Mouse (Mus musculus) central nervous system, embryonic 11.5 days (tissue): Measurements from ENCODE around the gene Cd27. TPM values are rescaled to one million over a fixed set of nuclear protein-coding genes. Genes with fewer than 3 reads are reported as not detected.

ENCODE experiments used
- polyA plus RNA-seq: library from polyadenylated mRNA; depleted of rRNA; stranded (reverse); fragments of >200 nt; gene quantifications from 2 replicates; pipeline ENCODE4 v1.2.3, GENCODE M21; 2012; rRNA removed

Gene Cd27
- polyA plus RNA-seq, result 0.18 and 0.21 TPM in 2 replicates

DNA sequence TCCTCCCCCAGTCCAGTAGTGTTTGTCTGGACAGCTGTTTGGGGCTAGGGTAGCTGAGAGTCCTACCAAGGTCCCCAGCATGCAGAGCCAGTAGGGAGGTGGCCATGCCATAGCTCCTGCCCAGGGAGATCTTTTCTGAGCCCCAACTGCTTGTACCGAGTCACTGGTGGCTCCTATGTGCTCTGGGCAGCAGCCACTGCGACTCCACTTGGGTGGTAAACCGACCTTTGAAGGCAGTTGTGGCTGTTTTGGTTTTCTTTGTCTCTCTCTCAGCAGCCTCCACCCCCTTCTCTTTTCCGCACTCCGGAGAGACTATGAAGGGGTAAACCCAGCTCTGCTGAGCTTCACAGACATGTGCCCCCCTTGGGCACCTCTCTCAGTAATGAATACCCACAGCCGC is at the start of gene Cd27:
Gene Cd27 (minus strand): TSS at position 229 of the 400 bp plus-strand sequence.

GRCm38 (mm10) chr6:125285890-125286289 is 49.1 kb upstream of the Cd27 start, which contains the start of gene Tuba3a:
Tuba3a (minus strand) TSS chr6:125286042.

GRCm38 (mm10) chr6:125231117-125232044 is 5.4 kb downstream of the Cd27 start, which contains the start of gene Tapbpl:
Tapbpl (minus strand) TSS chr6:125231860.

GRCm38 (mm10) chr6:125215148-125215954 is 21.5 kb downstream of the Cd27 start, which contains the start of gene Vamp1:
Vamp1 (plus strand) TSS chr6:125215551.

DNA sequence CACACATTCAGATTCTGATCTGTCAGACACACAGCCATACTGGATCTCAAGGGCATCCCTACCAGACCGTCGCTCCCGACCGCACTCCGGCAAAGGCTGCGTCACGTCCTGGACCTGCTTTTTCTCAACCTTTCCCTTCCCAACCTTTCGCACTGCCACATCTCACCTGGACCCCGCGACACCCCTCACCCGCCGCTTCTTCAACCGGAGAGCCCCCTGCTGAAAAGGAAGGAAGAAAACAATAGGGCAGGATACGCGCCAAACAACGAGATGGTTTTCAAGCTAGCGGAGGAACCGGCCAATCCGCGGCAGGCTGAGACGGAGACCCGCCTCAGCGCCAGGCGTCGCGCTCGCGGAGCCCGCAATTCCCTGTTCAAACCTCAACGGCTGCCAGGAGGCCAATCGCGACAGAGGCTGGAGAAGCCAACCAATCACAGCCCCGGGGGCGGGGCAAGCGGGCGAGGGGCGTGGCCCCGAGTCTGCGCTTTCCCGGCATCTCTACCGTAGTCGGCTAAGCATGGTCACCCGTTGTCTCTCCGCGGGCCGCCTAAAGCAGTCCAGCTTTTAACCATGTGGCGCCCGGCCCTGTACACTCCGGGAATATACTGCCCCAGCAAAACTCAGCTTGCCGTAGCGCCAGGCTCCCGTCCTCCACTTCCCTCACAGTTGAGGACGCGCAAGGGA is 45.3 kb downstream of the Cd27 start, which contains the start of the genes Ncapd2 and Mrpl51:
Gene Ncapd2 (minus strand): TSS at position 370 of the 684 bp plus-strand sequence.
Gene Mrpl51 (plus strand): TSS at position 470 of the 684 bp plus-strand sequence.

Other genes starting within 250 kb of the Cd27 start
- gene Pianp, start 240.3 kb downstream of the Cd27 start, polyA plus RNA-seq, result 1.6 and 3.4 TPM in 2 replicates
- 52.2 and 93.4 TPM in 2 replicates for gene Zfp384, start 227.9 kb downstream of the Cd27 start, polyA plus RNA-seq
- gene Ing4, start 197.2 kb downstream of the Cd27 start, polyA plus RNA-seq, result 130 and 145 TPM in 2 replicates
- gene Acrbp, start 187.3 kb downstream of the Cd27 start, polyA plus RNA-seq, result 25.3 and 37.8 TPM in 2 replicates
- 0.22 and 0.24 TPM in 2 replicates for gene Lpar5, start 169.1 kb downstream of the Cd27 start, polyA plus RNA-seq
- 164 and 215 TPM in 2 replicates for gene Chd4, start 141.0 kb downstream of the Cd27 start, polyA plus RNA-seq
- 45.9 and 58.2 TPM in 2 replicates for gene Nop2, start 105.1 kb downstream of the Cd27 start, polyA plus RNA-seq
- gene Iffo1, start 91.8 kb downstream of the Cd27 start, polyA plus RNA-seq, result 26.0 and 30.3 TPM in 2 replicates
- gene Gapdh, start 70.5 kb downstream of the Cd27 start, polyA plus RNA-seq, result 3,932 and 4,365 TPM in 2 replicates
- 349 and 495 TPM in 2 replicates for gene Ncapd2, start 45.3 kb downstream of the Cd27 start, polyA plus RNA-seq
- 84.9 and 134 TPM in 2 replicates for gene Mrpl51, start 45.2 kb downstream of the Cd27 start, polyA plus RNA-seq
- 10.6 and 11.9 TPM in 2 replicates for gene Vamp1, start 21.5 kb downstream of the Cd27 start, polyA plus RNA-seq
- 1.1 and 1.3 TPM in 2 replicates for gene Tapbpl, start 5.2 kb downstream of the Cd27 start, polyA plus RNA-seq
- 0.06 and 0.26 TPM in 2 replicates for gene Tuba3a, start 49.0 kb upstream of the Cd27 start, polyA plus RNA-seq
- 15.1 and 22.4 TPM in 2 replicates for gene Ltbr, start 76.9 kb upstream of the Cd27 start, polyA plus RNA-seq
- 0.61 and 1.2 TPM in 2 replicates for gene Scnn1a, start 83.6 kb upstream of the Cd27 start, polyA plus RNA-seq
- gene Tnfrsf1a, start 112.4 kb upstream of the Cd27 start, polyA plus RNA-seq, result 20.2 and 32.1 TPM in 2 replicates
- 0.12 and 0.14 TPM in 2 replicates for gene Plekhg6, start 143.8 kb upstream of the Cd27 start, polyA plus RNA-seq